Mouse (Mus musculus): Measurements from ENCODE around the gene Gm8206. TPM values are rescaled to one million over a fixed set of nuclear protein-coding genes. Genes with fewer than 3 reads are reported as not detected.
"Not testable (repeated sequence)": the region's sequence is repeated elsewhere in the genome, so short reads cannot be mapped to it uniquely, and the experiment has no call there.

Gene Gm8206
- 0.25 and 0.42 TPM in 2 replicates for polyA plus RNA-seq (2012; rRNA removed)

- not testable (repeated sequence) for DNase-seq (ENCODE audit: extremely low spot score in 1 of 2, low spot score in 1 of 2)
These were observed at the start of gene Gm8206 for GRCm38 (mm10) chr14:6093842-6094241. Gm8206 (minus strand) TSS chr14:6093942.

- not testable (repeated sequence) for DNase-seq (ENCODE audit: extremely low spot score in 1 of 2, low spot score in 1 of 2)
These were observed 32.0 kb upstream of the Gm8206 start, which contains the start of gene Gm3476 for GRCm38 (mm10) chr14:6125707-6126106. Gm3476 (minus strand) TSS chr14:6125807.

- DNase-seq (ENCODE audit: extremely low spot score in 1 of 2, low spot score in 1 of 2) = peak in 1 of 2 experiments; percentile 55
These were observed 14.7 kb upstream of the Gm8206 start, which contains the start of gene Gm3468 for GRCm38 (mm10) chr14:6108272-6108925. Gm3468 (minus strand) TSS chr14:6108665.

- not testable (repeated sequence) for DNase-seq (ENCODE audit: extremely low spot score in 1 of 2, low spot score in 1 of 2)
These were observed 13.8 kb upstream of the Gm8206 start for GRCm38 (mm10) chr14:6107500-6107899.

GRCm38 (mm10) chr14:6058167-6058566 lies 35.6 kb downstream of the Gm8206 start, which contains the start of gene Gm6337:
Gm6337 (minus strand) TSS chr14:6058267.
- DNase-seq (ENCODE audit: extremely low spot score in 1 of 2, low spot score in 1 of 2) = not testable (repeated sequence)

- DNase-seq (ENCODE audit: extremely low spot score in 1 of 2, low spot score in 1 of 2) = not testable (repeated sequence)
These were observed 106.6 kb downstream of the Gm8206 start for GRCm38 (mm10) chr14:5987136-5987535.

GRCm38 (mm10) chr14:5979037-5979436 lies 114.7 kb downstream of the Gm8206 start, which contains the start of gene Gm3453:
Gm3453 (minus strand) TSS chr14:5979137.
- not testable (repeated sequence) for DNase-seq (ENCODE audit: extremely low spot score in 1 of 2, low spot score in 1 of 2)

Other genes starting within 250 kb of the Gm8206 start
- 0.12 and 0.13 TPM in 2 replicates for gene Gm8237, start 213.6 kb downstream of the Gm8206 start, polyA plus RNA-seq (2012; rRNA removed)
- gene Gm3248, start 132.2 kb downstream of the Gm8206 start, polyA plus RNA-seq (2012; rRNA removed) = 1.4 TPM in 2 replicates
- gene Gm3453, start 114.8 kb downstream of the Gm8206 start, polyA plus RNA-seq (2012; rRNA removed) = not detected in 2 replicates
- gene Gm6337, start 35.7 kb downstream of the Gm8206 start, polyA plus RNA-seq (2012; rRNA removed) = not detected in 2 replicates
- 1.7 and 2.3 TPM in 2 replicates for gene Gm3468, start 14.7 kb upstream of the Gm8206 start, polyA plus RNA-seq (2012; rRNA removed)
- gene Gm3476, start 31.9 kb upstream of the Gm8206 start, polyA plus RNA-seq (2012; rRNA removed) = not detected in 2 replicates
- gene Gm21560, start 125.3 kb upstream of the Gm8206 start, polyA plus RNA-seq (2012; rRNA removed) = not detected in 2 replicates
- 0.28 and 0.42 TPM in 2 replicates for gene Gm3411, start 193.3 kb upstream of the Gm8206 start, polyA plus RNA-seq (2012; rRNA removed)
- not detected in 2 replicates for gene Gm21103, start 210.9 kb upstream of the Gm8206 start, polyA plus RNA-seq (2012; rRNA removed)
- gene Gm3618, start 249.7 kb upstream of the Gm8206 start, polyA plus RNA-seq (2012; rRNA removed) = not detected in 2 replicates